Mouse (Mus musculus) cerebellum, adult (tissue): ENCODE results near the gene Lamp2.
"Not testable (repeated sequence)": the region's sequence is repeated elsewhere in the genome, so short reads cannot be mapped to it uniquely, and the experiment has no call there.

Source experiments
- ATAC-seq: cut with Nextera tagmentation; 2 replicates; pipeline ENCODE4 v1.9.2; 2017; ENCODE audit warnings: mild to moderate bottlenecking, moderate library complexity, mixed read lengths; ENCODE audit not compliant: insufficient number of reproducible peaks, low FRiP score, low TSS enrichment

The Lamp2 gene

GRCm38 (mm10) chrX:38455890-38456634, at the start of gene Lamp2:
TSS of gene Lamp2 (minus strand) at chrX:38456454.
- peak; percentile 99 for ATAC-seq

GRCm38 (mm10) chrX:38504846-38505245, 48.6 kb upstream of the Lamp2 start:
- ATAC-seq, result no peak

- ATAC-seq, result not testable (repeated sequence)
Measured at GRCm38 (mm10) chrX:38502182-38502581, 45.9 kb upstream of the Lamp2 start.

GRCm38 (mm10) chrX:38485464-38485863, 29.2 kb upstream of the Lamp2 start:
- not testable (repeated sequence) for ATAC-seq

GRCm38 (mm10) chrX:38478583-38478982, 22.3 kb upstream of the Lamp2 start:
- no peak for ATAC-seq

GRCm38 (mm10) chrX:38473537-38474299, 17.5 kb upstream of the Lamp2 start:
- peak; percentile 93 for ATAC-seq

GRCm38 (mm10) chrX:38473164-38473536, 16.9 kb upstream of the Lamp2 start:
- ATAC-seq, result 0 out of 2 replicates have a peak, but pooled peaks have one; percentile 45

GRCm38 (mm10) chrX:38466236-38466635, 10.0 kb upstream of the Lamp2 start:
- no peak for ATAC-seq

- ATAC-seq, result no peak
Measured at GRCm38 (mm10) chrX:38463160-38463559, 6.9 kb upstream of the Lamp2 start.

GRCm38 (mm10) chrX:38462101-38462500, 5.8 kb upstream of the Lamp2 start:
- ATAC-seq, result no peak

- no peak for ATAC-seq
Measured at GRCm38 (mm10) chrX:38460887-38461286, 4.6 kb upstream of the Lamp2 start.

GRCm38 (mm10) chrX:38459076-38459475, 2.8 kb upstream of the Lamp2 start:
- ATAC-seq, result no peak

- ATAC-seq, result no peak
Measured at GRCm38 (mm10) chrX:38456635-38457006, 367 bp upstream of the Lamp2 start.

GRCm38 (mm10) chrX:38455474-38455873, 780 bp downstream of the Lamp2 start:
- ATAC-seq, result no peak

- ATAC-seq, result no peak
Measured at GRCm38 (mm10) chrX:38454900-38455299, 1.4 kb downstream of the Lamp2 start.

- no peak for ATAC-seq
Measured at GRCm38 (mm10) chrX:38453924-38454323, 2.3 kb downstream of the Lamp2 start.

GRCm38 (mm10) chrX:38450476-38450875, 5.8 kb downstream of the Lamp2 start:
- ATAC-seq, result no peak

- ATAC-seq, result no peak
Measured at GRCm38 (mm10) chrX:38445705-38446104, 10.5 kb downstream of the Lamp2 start.

- no peak for ATAC-seq
Measured at GRCm38 (mm10) chrX:38442425-38442824, 13.8 kb downstream of the Lamp2 start.

GRCm38 (mm10) chrX:38439629-38440028, 16.6 kb downstream of the Lamp2 start:
- no peak for ATAC-seq

- ATAC-seq, result peak; percentile 97
Measured at GRCm38 (mm10) chrX:38438147-38438791, 18.0 kb downstream of the Lamp2 start.
